Mouse (Mus musculus): Measurements from ENCODE around the gene Jund. TPM values are rescaled to one million over a fixed set of nuclear protein-coding genes. Genes with fewer than 3 reads are reported as not detected.

Jund gene
- polyA plus RNA-seq, 1 experiment from 2014 or later: 76.9 TPM

GRCm38 (mm10) chr8:70716521-70717400, 18.0 kb downstream of the Jund start:
- H3K9ac ChIP-seq: no peak overlapping the region
- no peaks in the 10 kb centered on the region for H3K36me3 ChIP-seq
- H3K4me1 ChIP-seq: no peaks in the 10 kb centered on the region
- no peak overlapping the region for H3K4me3 ChIP-seq
- H3K27ac ChIP-seq (replicated peaks): no peak overlapping the region
- H3K4me2 ChIP-seq: no peak overlapping the region
- peaks cover 54% of the 10 kb centered on the region for H3K27me3 ChIP-seq (replicated peaks)
- 76% methylated on average over 40 of the region's 40 CpGs for WGBS
- ATAC-seq (ENCODE audit: extremely low read depth, insufficient number of reproducible peaks, low FRiP score, low TSS enrichment): no peak
- no peaks in the 10 kb centered on the region for H3K9me3 ChIP-seq

GRCm38 (mm10) chr8:70718297-70718696, 19.5 kb downstream of the Jund start, which contains the start of gene Gm3336:
Gene Gm3336 (plus strand): TSS chr8:70718543.
- H3K4me2 ChIP-seq: no peak within 1 kb of the TSS
- no peaks in the 10 kb centered on the region for H3K9me3 ChIP-seq
- H3K27me3 ChIP-seq (replicated peaks): peaks cover 54% of the 10 kb centered on the region
- no peak for ATAC-seq (ENCODE audit: extremely low read depth, insufficient number of reproducible peaks, low FRiP score, low TSS enrichment)
- H3K27ac ChIP-seq (replicated peaks): no peak within 1 kb of the TSS
- H3K36me3 ChIP-seq: no peaks in the 10 kb centered on the region
- H3K9ac ChIP-seq: no peak within 1 kb of the TSS
- H3K4me1 ChIP-seq: no peaks in the 10 kb centered on the region
- WGBS: 2% methylated on average over 19 of the region's 19 CpGs
- no peak within 1 kb of the TSS for H3K4me3 ChIP-seq

GRCm38 (mm10) chr8:70719796-70720270, 21.1 kb downstream of the Jund start:
- no peak for ATAC-seq (ENCODE audit: extremely low read depth, insufficient number of reproducible peaks, low FRiP score, low TSS enrichment)
- WGBS: 42% methylated on average over 9 of the region's 9 CpGs
- H3K27me3 ChIP-seq (replicated peaks): peaks cover 60% of the 10 kb centered on the region

GRCm38 (mm10) chr8:70720739-70721138, 22.0 kb downstream of the Jund start:
- Histone ChIP-seq H3K36me3 (no peaks in the 10 kb centered on the region), H3K9ac (no peak overlapping the region), H3K4me1 (no peaks in the 10 kb centered on the region), H3K9me3 (no peaks in the 10 kb centered on the region), H3K4me2 (no peak overlapping the region), H3K4me3 (no peak overlapping the region), H3K27me3 (replicated peaks) (peaks cover 64% of the 10 kb centered on the region), H3K27ac (replicated peaks) (no peak overlapping the region)
- ATAC-seq (ENCODE audit: extremely low read depth, insufficient number of reproducible peaks, low FRiP score, low TSS enrichment): no peak
- under 1% methylated on average over 3 of the region's 3 CpGs for WGBS

More at GRCm38 (mm10) chr8:70719796-70720270, 21.1 kb downstream of the Jund start:
- Histone ChIP-seq H3K27ac (replicated peaks) (no peak overlapping the region), H3K4me3 (no peak overlapping the region), H3K4me1 (no peaks in the 10 kb centered on the region), H3K36me3 (no peaks in the 10 kb centered on the region), H3K9me3 (no peaks in the 10 kb centered on the region), H3K4me2 (no peak overlapping the region), H3K9ac (no peak overlapping the region)

GRCm38 (mm10) chr8:70721601-70722000, 22.9 kb downstream of the Jund start:
- WGBS: 80% methylated on average over 8 of the region's 8 CpGs
- Histone ChIP-seq H3K9me3 (no peaks in the 10 kb centered on the region), H3K36me3 (no peaks in the 10 kb centered on the region), H3K4me2 (no peak overlapping the region), H3K4me3 (no peak overlapping the region), H3K4me1 (no peaks in the 10 kb centered on the region), H3K27me3 (replicated peaks) (peaks cover 70% of the 10 kb centered on the region), H3K9ac (no peak overlapping the region), H3K27ac (replicated peaks) (no peak overlapping the region)
- ATAC-seq (ENCODE audit: extremely low read depth, insufficient number of reproducible peaks, low FRiP score, low TSS enrichment): no peak

GRCm38 (mm10) chr8:70723486-70724210, 24.9 kb downstream of the Jund start, which contains the start of gene Pde4c:
Gene Pde4c (plus strand): TSS chr8:70723720.
- ATAC-seq (ENCODE audit: extremely low read depth, insufficient number of reproducible peaks, low FRiP score, low TSS enrichment): no peak
- Histone ChIP-seq H3K27me3 (replicated peaks) (peaks cover 69% of the 10 kb centered on the region), H3K4me2 (no peak within 1 kb of the TSS), H3K36me3 (no peaks in the 10 kb centered on the region), H3K4me3 (no peak within 1 kb of the TSS), H3K27ac (replicated peaks) (no peak within 1 kb of the TSS), H3K4me1 (no peaks in the 10 kb centered on the region), H3K9ac (0 out of 2 replicates have a peak within 1 kb of the TSS, but pooled peaks have one; percentile 40), H3K9me3 (no peaks in the 10 kb centered on the region)
- 51% methylated on average over 7 of the region's 7 CpGs for WGBS

GRCm38 (mm10) chr8:70724216-70724615, 25.5 kb downstream of the Jund start:
- ATAC-seq (ENCODE audit: extremely low read depth, insufficient number of reproducible peaks, low FRiP score, low TSS enrichment): no peak
- H3K27me3 ChIP-seq (replicated peaks): peaks cover 69% of the 10 kb centered on the region

GRCm38 (mm10) chr8:70725792-70726447, 27.2 kb downstream of the Jund start:
- peaks cover 77% of the 10 kb centered on the region for H3K27me3 ChIP-seq (replicated peaks)
- H3K4me3 ChIP-seq: no peak overlapping the region
- peaks cover 6% of the 10 kb centered on the region for H3K4me1 ChIP-seq
- H3K9me3 ChIP-seq: no peaks in the 10 kb centered on the region
- ATAC-seq (ENCODE audit: extremely low read depth, insufficient number of reproducible peaks, low FRiP score, low TSS enrichment): no peak
- H3K36me3 ChIP-seq: no peaks in the 10 kb centered on the region
- H3K27ac ChIP-seq (replicated peaks): no peak overlapping the region
- no peak overlapping the region for H3K4me2 ChIP-seq
- H3K9ac ChIP-seq: no peak overlapping the region
- 23% methylated on average over 14 of the region's 14 CpGs for WGBS

More at GRCm38 (mm10) chr8:70724216-70724615, 25.5 kb downstream of the Jund start:
- Histone ChIP-seq H3K9ac (no peak overlapping the region), H3K4me2 (no peak overlapping the region), H3K9me3 (no peaks in the 10 kb centered on the region), H3K4me3 (no peak overlapping the region), H3K4me1 (no peaks in the 10 kb centered on the region), H3K27ac (replicated peaks) (no peak overlapping the region), H3K36me3 (no peaks in the 10 kb centered on the region)
- WGBS: 74% methylated on average over 12 of the region's 12 CpGs

GRCm38 (mm10) chr8:70726721-70727120, 28.0 kb downstream of the Jund start:
- H3K4me1 ChIP-seq: peaks cover 6% of the 10 kb centered on the region
- H3K36me3 ChIP-seq: no peaks in the 10 kb centered on the region
- H3K27ac ChIP-seq (replicated peaks): no peak overlapping the region
- no peak overlapping the region for H3K4me2 ChIP-seq
- no peak for ATAC-seq (ENCODE audit: extremely low read depth, insufficient number of reproducible peaks, low FRiP score, low TSS enrichment)
- H3K9me3 ChIP-seq: no peaks in the 10 kb centered on the region
- no peak overlapping the region for H3K4me3 ChIP-seq
- H3K9ac ChIP-seq: no peak overlapping the region
- peaks cover 82% of the 10 kb centered on the region for H3K27me3 ChIP-seq (replicated peaks)
- WGBS: 45% methylated on average over 11 of the region's 11 CpGs

- ATAC-seq (ENCODE audit: extremely low read depth, insufficient number of reproducible peaks, low FRiP score, low TSS enrichment): no peak
Measured at GRCm38 (mm10) chr8:70729808-70730475, 31.2 kb downstream of the Jund start.

More at GRCm38 (mm10) chr8:70729808-70730475, 31.2 kb downstream of the Jund start:
- H3K36me3 ChIP-seq: no peaks in the 10 kb centered on the region
- H3K9ac ChIP-seq: peak overlapping the region; percentile 66; the same call in 1 of the 2 replicates
- 3% methylated on average over 34 of the region's 34 CpGs for WGBS
- no peaks in the 10 kb centered on the region for H3K9me3 ChIP-seq
- H3K4me2 ChIP-seq: peak overlapping the region; percentile 65
- H3K4me3 ChIP-seq: peak overlapping the region; percentile 44
- no peak overlapping the region for H3K27ac ChIP-seq (replicated peaks)
- peaks cover 6% of the 10 kb centered on the region for H3K4me1 ChIP-seq
- H3K27me3 ChIP-seq (replicated peaks): peaks cover 86% of the 10 kb centered on the region
